Mouse (Mus musculus) lung, postnatal 0 days (tissue): Measurements from ENCODE around the gene Dnajc1. TPM values are rescaled to one million over a fixed set of nuclear protein-coding genes. Genes with fewer than 3 reads are reported as not detected.

ENCODE experiments used
- ATAC-seq: fragments of 200-750 bp; cut with Nextera tagmentation; 2 replicates; pipeline ENCODE4 v1.8.0; 2017; ENCODE audit warnings: moderate library complexity
- DNase-seq: peaks from one replicate; pipeline ENCODE4 v3.0.0-alpha.2; 2016; ENCODE audit warnings: low spot score
- H3K27ac ChIP-seq: fragments of 300-500 bp; sonication (generic); 2 replicates; pipeline ENCODE4 v1.5.1; 2014; ENCODE audit warnings: antibody characterized with exemption, mild to moderate bottlenecking, low read length, mixed read lengths
- H3K27me3 ChIP-seq: fragments of 300-500 bp; sonication (generic); replicated peaks from 2 replicates; pipeline ENCODE4 v1.6.1; 2014; ENCODE audit warnings: low read length, mixed read lengths; ENCODE audit not compliant: insufficient read depth
- H3K36me3 ChIP-seq: fragments of 300-500 bp; sonication (generic); 2 replicates; pipeline ENCODE4 v1.6.1; 2014; ENCODE audit warnings: low read length, mixed read lengths; ENCODE audit not compliant: insufficient read depth
- H3K4me1 ChIP-seq: fragments of 300-500 bp; sonication (generic); 2 replicates; pipeline ENCODE4 v1.6.1; 2014; ENCODE audit warnings: antibody characterized with exemption, low read depth, low read length, mixed read lengths; ENCODE audit not compliant: insufficient read depth
- H3K4me2 ChIP-seq: fragments of 300-500 bp; sonication (generic); replicated peaks from 2 replicates; pipeline ENCODE4 v1.6.1; 2014; ENCODE audit warnings: low read depth, mild to moderate bottlenecking, low read length, moderate library complexity, mixed read lengths
- H3K4me3 ChIP-seq: fragments of 300-500 bp; sonication (generic); 2 replicates; pipeline ENCODE4 v1.5.1; 2014; ENCODE audit warnings: low read depth, low read length
- H3K9ac ChIP-seq: fragments of 300-500 bp; sonication (generic); replicated peaks from 2 replicates; pipeline ENCODE4 v1.6.1; 2014; ENCODE audit warnings: low read depth, mild to moderate bottlenecking
- H3K9me3 ChIP-seq: fragments of 300-500 bp; sonication (generic); 2 replicates; pipeline ENCODE4 v1.6.1; 2016; ENCODE audit warnings: low read length, mixed read lengths
- CTCF ChIP-seq: IDR thresholded peaks from 2 replicates; pipeline ENCODE4 v1.5.1; 2016; ENCODE audit warnings: antibody characterized with exemption, mild to moderate bottlenecking
- EP300 ChIP-seq: IDR thresholded peaks from 2 replicates; pipeline ENCODE4 v1.6.1; 2016; ENCODE audit warnings: antibody characterized with exemption, mild to moderate bottlenecking, control low read depth
- WGBS: fragments of 180-500 bp; shearing (Covaris S2); extraction: QIAGEN DNeasy Blood & Tissue Kit; methylation state at CpG from one replicate; pipeline ENCODE4 v1.1.7; 2014; 5-methylcytosine and 5-hydroxymethylcytosine counted together
- polyA plus RNA-seq: library from polyadenylated mRNA; unstranded; fragments of >200 nt; fragmentation: Nextera tagmentation; extraction: Ambion mirVana; gene quantifications from 2 replicates; pipeline ENCODE4 v1.2.1, GENCODE M21; 2015

The Dnajc1 gene
- 47.5 and 54.4 TPM in 2 replicates for polyA plus RNA-seq

DNA sequence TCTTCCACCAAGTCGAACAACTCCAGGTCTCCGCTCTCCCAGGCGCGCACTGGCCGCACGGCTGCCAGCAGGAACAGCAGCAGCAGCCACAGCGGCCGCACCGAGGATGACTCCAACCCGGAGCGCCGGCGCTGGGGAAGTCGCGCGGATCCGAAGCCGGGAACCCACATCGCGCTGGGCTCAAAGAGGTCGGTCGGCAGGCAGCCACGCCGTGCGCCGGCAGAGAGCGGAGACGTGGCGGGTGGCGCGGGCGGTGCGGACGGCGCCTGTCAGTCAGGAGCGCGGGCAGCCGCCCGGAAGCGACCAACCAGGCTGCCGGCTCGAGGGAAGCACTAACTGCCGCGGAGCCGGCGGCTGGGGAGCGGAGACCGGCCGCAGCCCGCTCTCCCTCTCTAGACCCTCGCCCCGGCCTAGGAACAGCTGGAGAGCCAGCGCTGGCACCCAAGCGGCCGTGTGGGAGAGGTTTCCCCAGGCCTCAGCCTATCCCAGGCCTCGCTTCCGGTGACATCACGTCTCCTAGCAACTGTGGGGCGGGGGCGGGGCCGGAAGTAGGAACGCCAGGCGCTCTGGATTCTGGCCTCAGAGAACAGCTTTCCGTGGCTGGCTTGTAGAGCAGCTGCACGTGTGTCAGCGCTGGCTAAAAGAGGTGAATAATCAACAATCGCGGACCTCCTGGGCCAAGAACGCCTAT lies at the start of gene Dnajc1:
Gene Dnajc1, minus strand, starts transcription at position 500 of the 691 bp plus-strand sequence.
- H3K4me1 ChIP-seq, result no peaks in the 10 kb centered on the region
- no peaks in the 10 kb centered on the region for H3K36me3 ChIP-seq
- H3K4me2 ChIP-seq, result peak within 1 kb of the TSS; percentile 78
- TF ChIP-seq EP300 (no peak), CTCF (peak; percentile 18; the same call in 1 of the 2 replicates)
- WGBS, result under 1% methylated on average over 54 of the region's 69 CpGs
- ATAC-seq, result peak; percentile 99
- peak within 1 kb of the TSS; percentile 99 for H3K27ac ChIP-seq
- peak within 1 kb of the TSS; percentile 82 for H3K9ac ChIP-seq
- DNase-seq, result peak; percentile 97
- H3K9me3 ChIP-seq, result no peaks in the 10 kb centered on the region
- H3K4me3 ChIP-seq, result peak within 1 kb of the TSS; percentile 84
- no peaks in the 10 kb centered on the region for H3K27me3 ChIP-seq

DNA sequence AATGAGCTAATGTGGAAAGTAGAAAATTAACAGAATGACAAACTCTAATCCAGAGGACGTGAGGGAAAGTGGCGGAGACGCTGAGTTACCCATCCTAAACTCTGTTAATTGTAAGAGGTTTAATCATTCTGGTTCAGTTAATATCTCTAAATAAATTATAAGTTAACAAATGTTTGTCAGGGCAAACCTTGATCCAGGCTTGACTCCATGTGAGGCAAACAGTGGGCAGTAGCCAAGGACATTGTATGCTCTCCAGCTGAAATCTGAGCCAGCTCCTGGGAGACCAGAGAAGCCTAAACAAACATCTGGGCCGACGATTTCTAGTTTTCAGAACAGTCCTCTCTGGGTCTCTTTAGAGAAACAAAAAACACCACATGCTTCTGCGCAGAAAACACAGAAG lies 49.2 kb upstream of the Dnajc1 start:
- ATAC-seq (peak; percentile 47), DNase-seq (peak; percentile 52)
- Histone ChIP-seq H3K4me2 (no peak overlapping the region), H3K4me1 (no peaks in the 10 kb centered on the region), H3K9ac (no peak overlapping the region), H3K4me3 (no peak overlapping the region), H3K27ac (no peak overlapping the region), H3K9me3 (no peaks in the 10 kb centered on the region), H3K27me3 (no peaks in the 10 kb centered on the region), H3K36me3 (no peaks in the 10 kb centered on the region)
- TF ChIP-seq CTCF (no peak), EP300 (0 out of 2 replicates have a peak, but pooled peaks have one; percentile 10)
- WGBS, result 36% methylated on average over 6 of the region's 6 CpGs

DNA sequence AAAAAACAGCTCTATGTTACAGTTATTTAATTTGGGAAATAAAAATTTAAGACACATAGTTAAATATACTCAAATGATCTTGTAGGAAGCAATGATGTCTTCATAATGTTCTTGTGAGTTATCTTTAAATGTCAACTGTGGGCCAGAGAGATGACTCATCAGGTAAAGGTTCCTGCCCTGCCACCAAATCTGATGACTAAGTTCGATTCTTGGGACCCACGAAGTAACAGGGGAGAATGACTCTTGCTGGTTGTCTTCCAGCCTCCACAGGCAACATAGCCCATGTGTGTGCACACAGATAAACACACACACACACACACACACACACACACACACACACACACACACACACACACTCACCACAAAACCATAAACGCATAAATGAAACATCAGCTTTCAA lies 22.6 kb upstream of the Dnajc1 start:
- Histone ChIP-seq H3K27me3 (no peaks in the 10 kb centered on the region), H3K4me2 (no peak overlapping the region), H3K36me3 (no peaks in the 10 kb centered on the region), H3K4me3 (no peak overlapping the region), H3K9me3 (no peaks in the 10 kb centered on the region), H3K27ac (no peak overlapping the region), H3K4me1 (no peaks in the 10 kb centered on the region), H3K9ac (no peak overlapping the region)
- ATAC-seq, result no peak
- WGBS, result 77% methylated on average over 3 of the region's 3 CpGs
- TF ChIP-seq CTCF (no peak), EP300 (no peak)
- no peak for DNase-seq

DNA sequence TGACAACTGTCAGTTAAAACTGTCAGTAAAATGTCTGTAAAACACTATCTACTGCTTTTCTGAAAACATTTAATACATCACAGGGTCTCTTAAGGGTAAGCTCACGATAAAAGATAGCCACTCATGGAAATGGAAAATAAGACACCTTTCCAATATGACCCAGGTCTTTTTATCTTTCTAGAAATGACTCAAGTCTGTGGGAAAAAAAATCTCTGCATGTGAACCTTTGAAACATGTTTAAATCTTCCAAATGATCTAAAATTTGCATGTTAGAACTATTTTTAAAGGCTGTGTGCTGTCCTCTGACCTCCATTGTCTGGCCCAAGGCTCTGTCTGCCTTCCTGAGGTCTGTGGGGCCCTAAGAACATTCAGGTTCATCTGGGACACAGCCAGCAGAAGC lies 11.0 kb upstream of the Dnajc1 start:
- no peaks in the 10 kb centered on the region for H3K9me3 ChIP-seq
- no peak overlapping the region for H3K9ac ChIP-seq
- ATAC-seq (no peak), DNase-seq (no peak)
- WGBS, result 77% methylated on average over 1 of the region's 1 CpGs
- H3K27ac ChIP-seq, result no peak overlapping the region
- no peak for TF ChIP-seq CTCF
- TF ChIP-seq EP300, result no peak
- no peaks in the 10 kb centered on the region for H3K36me3 ChIP-seq
- H3K27me3 ChIP-seq, result no peaks in the 10 kb centered on the region
- no peaks in the 10 kb centered on the region for H3K4me1 ChIP-seq
- no peak overlapping the region for H3K4me3 ChIP-seq
- no peak overlapping the region for H3K4me2 ChIP-seq

DNA sequence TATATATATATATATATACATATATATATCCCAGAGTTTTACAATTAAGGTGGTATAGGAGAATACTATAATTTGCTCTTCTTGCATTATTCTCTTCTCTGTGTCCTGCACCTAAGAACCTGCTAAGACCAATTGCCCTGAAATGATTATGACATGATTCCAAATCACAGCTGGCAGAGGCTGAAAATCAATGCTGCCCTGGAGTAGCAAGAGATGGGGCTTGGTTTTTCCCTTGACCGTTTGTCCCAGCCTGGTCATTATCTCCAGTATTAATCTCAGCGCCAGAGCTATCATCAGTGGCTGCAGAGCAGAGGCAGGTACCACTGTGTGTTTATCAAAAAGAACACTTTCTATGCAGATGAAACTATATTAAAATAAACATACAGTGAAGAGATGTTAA lies 9.1 kb upstream of the Dnajc1 start:
- no peaks in the 10 kb centered on the region for H3K36me3 ChIP-seq
- no peaks in the 10 kb centered on the region for H3K27me3 ChIP-seq
- no peak overlapping the region for H3K9ac ChIP-seq
- H3K4me1 ChIP-seq, result no peaks in the 10 kb centered on the region
- ATAC-seq, result no peak
- no peak overlapping the region for H3K4me3 ChIP-seq
- H3K4me2 ChIP-seq, result no peak overlapping the region
- no peaks in the 10 kb centered on the region for H3K9me3 ChIP-seq
- no peak for TF ChIP-seq CTCF
- no peak for TF ChIP-seq EP300
- no peak for DNase-seq
- WGBS, result 71% methylated on average over 2 of the region's 2 CpGs
- no peak overlapping the region for H3K27ac ChIP-seq

DNA sequence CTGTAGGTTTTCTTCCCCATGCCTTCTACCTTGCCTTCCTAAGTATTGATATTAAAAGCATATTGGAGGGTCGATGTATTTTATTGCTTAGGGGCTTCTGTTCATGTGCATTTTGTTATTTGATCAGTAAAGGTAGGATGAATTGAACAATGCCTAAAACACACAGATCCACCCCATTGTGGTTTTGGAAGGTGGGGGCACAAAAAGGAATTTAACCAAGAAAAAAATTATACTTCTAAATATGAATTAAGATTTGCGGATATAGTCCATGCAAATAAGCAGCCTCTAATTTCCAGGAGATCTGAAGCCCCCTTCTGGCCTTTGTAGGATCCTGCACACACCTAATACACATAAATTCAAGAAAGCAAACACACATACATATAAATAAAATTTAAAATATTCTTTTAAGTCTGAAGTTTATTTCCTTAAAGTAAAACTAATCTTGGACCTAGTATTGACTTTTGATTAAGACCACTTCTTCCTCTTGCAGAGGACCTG lies 441 bp upstream of the Dnajc1 start:
- no peak for DNase-seq
- H3K9me3 ChIP-seq, result no peaks in the 10 kb centered on the region
- H3K9ac ChIP-seq, result no peak overlapping the region
- H3K4me3 ChIP-seq, result peak overlapping the region; percentile 84; the same call in 1 of the 2 replicates
- no peak for ATAC-seq
- H3K27me3 ChIP-seq, result no peaks in the 10 kb centered on the region
- H3K4me1 ChIP-seq, result no peaks in the 10 kb centered on the region
- peak overlapping the region; percentile 39; the same call in 1 of the 2 replicates for H3K27ac ChIP-seq
- WGBS, result 73% methylated on average over 2 of the region's 2 CpGs
- H3K4me2 ChIP-seq, result peak overlapping the region; percentile 78
- no peak for TF ChIP-seq EP300
- TF ChIP-seq CTCF, result 0 out of 2 replicates have a peak, but pooled peaks have one; percentile 6
- H3K36me3 ChIP-seq, result no peaks in the 10 kb centered on the region
